Mouse (Mus musculus) liver, embryonic 12.5 days (tissue): ENCODE results near the gene Irs3. TPM values are rescaled to one million over a fixed set of nuclear protein-coding genes. Genes with fewer than 3 reads are reported as not detected.

Experiments
- ATAC-seq: fragments of 200-750 bp; cut with Nextera tagmentation; 2 replicates; pipeline ENCODE4 v1.8.0; 2017; ENCODE audit warnings: moderate number of reproducible peaks, mild to moderate bottlenecking, moderate library complexity
- H3K27ac ChIP-seq: fragments of 300-500 bp; sonication (generic); 2 replicates; pipeline ENCODE4 v1.5.1; 2016; ENCODE audit warnings: mild to moderate bottlenecking
- H3K27me3 ChIP-seq: fragments of 300-500 bp; sonication (generic); replicated peaks from 2 replicates; pipeline ENCODE4 v1.6.1; 2016; ENCODE audit warnings: mild to moderate bottlenecking, moderate library complexity
- H3K36me3 ChIP-seq: fragments of 300-500 bp; sonication (generic); 2 replicates; pipeline ENCODE4 v1.6.1; 2016; ENCODE audit warnings: mild to moderate bottlenecking, moderate library complexity
- H3K4me1 ChIP-seq: fragments of 300-500 bp; sonication (generic); 2 replicates; pipeline ENCODE4 v1.6.1; 2016
- H3K4me2 ChIP-seq: fragments of 300-500 bp; sonication (generic); 2 replicates; pipeline ENCODE4 v1.6.1; 2016; ENCODE audit warnings: mild to moderate bottlenecking, moderate library complexity
- H3K4me3 ChIP-seq: fragments of 300-500 bp; sonication (generic); 2 replicates; pipeline ENCODE4 v1.5.1; 2016; ENCODE audit warnings: mild to moderate bottlenecking, moderate library complexity
- H3K9ac ChIP-seq: fragments of 300-500 bp; sonication (generic); 2 replicates; pipeline ENCODE4 v1.6.1; 2016; ENCODE audit warnings: mild to moderate bottlenecking, moderate library complexity
- H3K9me3 ChIP-seq: fragments of 300-500 bp; sonication (generic); replicated peaks from 2 replicates; pipeline ENCODE4 v1.6.1; 2016; ENCODE audit warnings: mild to moderate bottlenecking, moderate library complexity
- WGBS: fragments of 180-500 bp; shearing (Covaris S2); methylation state at CpG from one replicate; pipeline ENCODE4 v1.1.7; 2016; ENCODE audit not compliant: insufficient replicate concordance; 5-methylcytosine and 5-hydroxymethylcytosine counted together
- polyA plus RNA-seq: library from polyadenylated mRNA; unstranded; fragments of >200 nt; fragmentation: Nextera tagmentation; extraction: Ambion mirVana; gene quantifications from 2 replicates; pipeline ENCODE4 v1.2.1, GENCODE M21; 2016

The Irs3 gene
- polyA plus RNA-seq, 1 experiment from 2014 or later: 0.05 TPM

DNA sequence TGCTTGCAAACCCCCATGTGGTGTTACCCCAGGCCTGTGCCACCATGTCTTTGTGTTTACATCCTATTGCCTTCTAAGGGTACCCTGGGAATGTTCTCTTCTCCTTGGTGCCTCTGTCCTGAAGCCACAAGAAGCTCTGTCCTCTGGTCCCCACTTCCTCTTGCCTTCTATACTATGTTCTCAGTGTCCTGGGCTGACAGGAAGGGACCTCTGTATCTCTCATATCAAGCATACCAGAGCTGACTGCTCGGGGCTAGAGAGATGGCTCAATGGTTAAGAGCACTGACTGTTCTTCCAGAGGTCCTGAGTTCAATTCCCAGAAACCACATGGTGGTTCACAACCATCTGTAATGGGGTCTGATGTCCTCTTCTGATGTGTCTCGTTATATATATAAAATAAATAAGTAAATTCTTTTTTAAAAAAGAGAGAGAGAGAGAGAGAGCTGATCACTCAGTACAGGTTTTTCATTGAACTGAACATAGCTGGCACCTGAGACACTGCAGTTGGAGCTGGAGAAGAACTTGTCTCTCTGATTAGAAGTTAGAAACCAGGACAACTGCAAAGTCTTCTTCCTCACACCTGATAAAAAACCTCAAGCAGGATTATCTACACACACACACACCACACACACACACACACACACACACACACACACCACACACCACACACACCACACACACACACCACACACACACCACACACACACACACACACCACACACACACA is 47.3 kb downstream of the Irs3 start:
- H3K4me3 ChIP-seq: no peak overlapping the region
- peaks cover 16% of the 10 kb centered on the region for H3K36me3 ChIP-seq
- peak overlapping the region; percentile 96 for H3K4me2 ChIP-seq
- peak overlapping the region; percentile 76 for H3K27ac ChIP-seq
- no peaks in the 10 kb centered on the region for H3K9me3 ChIP-seq
- H3K9ac ChIP-seq: no peak overlapping the region
- no peaks in the 10 kb centered on the region for H3K27me3 ChIP-seq
- ATAC-seq: no peak
- 24% methylated on average over 2 of the region's 2 CpGs for WGBS
- H3K4me1 ChIP-seq: peaks cover 58% of the 10 kb centered on the region

DNA sequence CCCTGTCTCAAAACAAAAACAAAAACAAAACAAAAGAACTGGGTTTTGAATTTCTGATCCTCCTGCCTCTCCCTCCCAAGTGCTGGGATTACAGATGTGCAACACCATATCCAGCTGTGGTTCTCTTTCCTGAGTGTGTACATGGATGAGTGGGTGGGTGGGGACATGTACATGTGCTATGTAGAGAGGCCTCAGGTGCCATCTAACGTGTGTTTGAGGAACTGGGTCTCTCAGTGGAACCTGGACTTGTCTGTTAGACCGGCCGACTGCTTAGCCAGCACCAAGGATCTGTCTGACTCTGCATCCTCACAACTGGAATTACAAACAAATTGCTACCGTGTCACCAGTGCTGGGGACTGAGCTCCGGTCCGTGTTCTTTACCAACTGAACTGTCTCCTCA is 47.9 kb downstream of the Irs3 start:
- Histone ChIP-seq H3K4me1 (peaks cover 52% of the 10 kb centered on the region), H3K36me3 (peaks cover 16% of the 10 kb centered on the region), H3K9ac (no peak overlapping the region), H3K4me2 (peak overlapping the region; percentile 63), H3K27me3 (no peaks in the 10 kb centered on the region), H3K27ac (peak overlapping the region; percentile 76), H3K4me3 (no peak overlapping the region), H3K9me3 (no peaks in the 10 kb centered on the region)
- WGBS: 70% methylated on average over 6 of the region's 6 CpGs
- no peak for ATAC-seq

DNA sequence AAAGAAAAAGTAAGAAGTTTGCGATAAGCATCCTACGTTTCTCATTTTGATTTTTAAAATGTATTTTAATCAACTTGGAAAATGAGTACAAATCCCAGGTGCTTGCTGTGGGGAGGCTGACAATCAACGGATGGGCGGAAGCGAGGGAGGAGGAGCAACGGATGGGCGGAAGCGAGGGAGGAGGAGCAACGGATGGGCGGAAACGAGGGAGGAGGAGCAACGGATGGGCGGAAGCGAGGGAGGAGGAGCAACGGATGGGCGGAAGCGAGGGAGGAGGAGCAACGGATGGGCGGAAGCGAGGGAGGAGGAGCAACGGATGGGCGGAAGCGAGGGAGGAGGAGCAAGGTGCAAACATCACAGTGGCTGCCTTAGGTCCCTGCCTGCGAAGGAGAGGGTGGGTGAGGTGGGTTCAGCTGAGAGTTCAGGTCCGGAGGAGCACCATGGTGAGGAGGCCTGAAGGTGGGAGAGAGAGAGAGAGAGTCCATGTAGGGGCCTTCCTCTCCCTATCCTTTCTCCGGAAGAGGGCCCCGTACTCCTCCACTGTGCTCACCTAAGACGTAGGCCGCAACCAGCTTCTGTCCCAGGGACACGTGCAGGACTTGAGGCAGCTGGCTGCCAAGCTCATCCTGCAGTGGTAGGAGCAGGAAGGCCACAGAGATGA is 48.8 kb downstream of the Irs3 start:
- H3K9me3 ChIP-seq: no peaks in the 10 kb centered on the region
- ATAC-seq: no peak
- peak overlapping the region; percentile 63 for H3K4me2 ChIP-seq
- H3K4me3 ChIP-seq: peak overlapping the region; percentile 34
- no peaks in the 10 kb centered on the region for H3K27me3 ChIP-seq
- peaks cover 44% of the 10 kb centered on the region for H3K4me1 ChIP-seq
- H3K36me3 ChIP-seq: peaks cover 16% of the 10 kb centered on the region
- H3K9ac ChIP-seq: peak overlapping the region; percentile 33; the same call in 1 of the 2 replicates
- WGBS: 29% methylated on average over 30 of the region's 30 CpGs
- peak overlapping the region; percentile 76 for H3K27ac ChIP-seq

DNA sequence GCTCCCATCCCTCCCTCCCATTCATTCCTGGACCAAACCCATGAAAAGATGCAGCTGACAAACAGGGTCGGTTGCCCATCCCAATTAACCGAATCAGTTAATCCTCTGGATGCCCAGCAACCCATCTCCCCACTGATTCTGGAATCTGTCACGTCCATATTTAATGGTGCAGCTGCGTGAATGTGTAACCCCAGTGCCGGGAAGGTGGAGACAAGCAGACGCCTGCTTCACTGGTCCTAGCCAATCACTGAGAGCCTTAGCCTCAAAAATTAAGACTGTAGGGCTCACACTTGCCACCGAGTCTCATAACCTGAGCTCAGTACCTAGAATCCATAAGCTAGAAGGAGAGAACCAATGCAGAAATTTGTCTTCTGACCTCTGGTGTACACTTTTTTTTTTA is 49.6 kb downstream of the Irs3 start:
- Histone ChIP-seq H3K4me3 (no peak overlapping the region), H3K4me1 (peaks cover 40% of the 10 kb centered on the region), H3K4me2 (peak overlapping the region; percentile 63; the same call in 1 of the 2 replicates), H3K9ac (no peak overlapping the region), H3K27ac (no peak overlapping the region), H3K36me3 (peaks cover 16% of the 10 kb centered on the region), H3K27me3 (no peaks in the 10 kb centered on the region), H3K9me3 (no peaks in the 10 kb centered on the region)
- 85% methylated on average over 7 of the region's 7 CpGs for WGBS
- no peak for ATAC-seq

Other genes starting within 250 kb of the Irs3 start
- gene Zan, start 168.7 kb downstream of the Irs3 start, polyA plus RNA-seq: 0.29 and 0.31 TPM in 2 replicates
- 48.4 and 55.3 TPM in 2 replicates for gene Pop7, start 143.2 kb downstream of the Irs3 start, polyA plus RNA-seq
- gene Gigyf1, start 127.2 kb downstream of the Irs3 start, polyA plus RNA-seq: 5.6 and 6.0 TPM in 2 replicates
- gene Epo, start 112.5 kb downstream of the Irs3 start, polyA plus RNA-seq: 1.7 and 2.3 TPM in 2 replicates
- gene Gnb2, start 112.2 kb downstream of the Irs3 start, polyA plus RNA-seq: 215 and 221 TPM in 2 replicates
- not detected in 2 replicates for gene Actl6b, start 92.2 kb downstream of the Irs3 start, polyA plus RNA-seq
- 51.0 and 53.9 TPM in 2 replicates for gene Tfr2, start 75.9 kb downstream of the Irs3 start, polyA plus RNA-seq
- gene Mospd3, start 44.7 kb downstream of the Irs3 start, polyA plus RNA-seq: 45.5 and 48.4 TPM in 2 replicates
- 21.1 and 22.1 TPM in 2 replicates for gene Pcolce, start 31.9 kb downstream of the Irs3 start, polyA plus RNA-seq
- 0.10 TPM in 1 of 2 replicates, not detected in the other for gene Fbxo24, start 16.7 kb downstream of the Irs3 start, polyA plus RNA-seq
- 33.4 and 36.0 TPM in 2 replicates for gene Lrch4, start 16.6 kb downstream of the Irs3 start, polyA plus RNA-seq
- 7.8 and 9.0 TPM in 2 replicates for gene Gm20605, start 16.5 kb downstream of the Irs3 start, polyA plus RNA-seq
- gene Sap25, start 4.4 kb downstream of the Irs3 start, polyA plus RNA-seq: 6.0 and 6.5 TPM in 2 replicates
- gene Agfg2, start 39.0 kb upstream of the Irs3 start, polyA plus RNA-seq: 44.3 and 47.2 TPM in 2 replicates
- gene Nyap1, start 95.9 kb upstream of the Irs3 start, polyA plus RNA-seq: 0.33 and 0.38 TPM in 2 replicates
- gene Tsc22d4, start 100.0 kb upstream of the Irs3 start, polyA plus RNA-seq: 96.0 and 99.2 TPM in 2 replicates
- gene Ppp1r35, start 133.1 kb upstream of the Irs3 start, polyA plus RNA-seq: 38.6 and 39.2 TPM in 2 replicates
- 9.0 and 9.2 TPM in 2 replicates for gene Mepce, start 141.9 kb upstream of the Irs3 start, polyA plus RNA-seq
- gene Zcwpw1, start 142.1 kb upstream of the Irs3 start, polyA plus RNA-seq: 6.9 and 7.5 TPM in 2 replicates
- 1.0 and 1.4 TPM in 2 replicates for gene Pilra, start 190.6 kb upstream of the Irs3 start, polyA plus RNA-seq
- gene Pilrb1, start 212.4 kb upstream of the Irs3 start, polyA plus RNA-seq: 1.3 and 1.7 TPM in 2 replicates
- gene Pilrb2, start 226.1 kb upstream of the Irs3 start, polyA plus RNA-seq: 0.69 and 0.92 TPM in 2 replicates